Mouse (Mus musculus) macrophage (primary cell): ENCODE results near the gene Nmrk1. TPM values are rescaled to one million over a fixed set of nuclear protein-coding genes. Genes with fewer than 3 reads are reported as not detected.

ENCODE experiments used
- H3K27ac ChIP-seq: fragments of 350-480 bp; formaldehyde crosslinking; 2 replicates; pipeline ENCODE4 v1.9.0; 2021
- H3K36me3 ChIP-seq: fragments of 350-480 bp; formaldehyde crosslinking; 2 replicates; pipeline ENCODE4 v1.9.0; 2021; ENCODE audit errors: inconsistent target
- H3K4me3 ChIP-seq: fragments of 350-480 bp; formaldehyde crosslinking; 2 replicates; pipeline ENCODE4 v1.9.0; 2021; ENCODE audit errors: inconsistent target
- H3K79me2 ChIP-seq: fragments of 350-480 bp; formaldehyde crosslinking; 2 replicates; pipeline ENCODE4 v1.9.0; 2021; ENCODE audit errors: inconsistent target
- WGBS: methylation state at CpG from one replicate; pipeline ENCODE4 v1.1.7; 2026; ENCODE audit warnings: inconsistent platforms; ENCODE audit not compliant: missing documents; 5-methylcytosine and 5-hydroxymethylcytosine counted together
- polyA plus RNA-seq: library from polyadenylated mRNA; stranded (reverse); fragments of 250-400 nt; gene quantifications from 3 replicates; pipeline ENCODE4 v1.2.4, GENCODE M21; 2018; ENCODE audit warnings: inconsistent platforms

Gene Nmrk1
- polyA plus RNA-seq, 1 experiment from 2014 or later, result 41.4 TPM

GRCm38 (mm10) chr19:18652592-18652991, 20.8 kb downstream of the Nmrk1 start:
- no peak overlapping the region for H3K27ac ChIP-seq

GRCm38 (mm10) chr19:18653058-18653457, 21.3 kb downstream of the Nmrk1 start:
- no peak overlapping the region for H3K27ac ChIP-seq
- H3K36me3 ChIP-seq, result peaks cover 5% of the 10 kb centered on the region; the same call in 1 of the 2 replicates
- no peaks in the 10 kb centered on the region for H3K79me2 ChIP-seq
- H3K4me3 ChIP-seq, result no peak overlapping the region
- 95% methylated on average over 4 of the region's 6 CpGs for WGBS

More at GRCm38 (mm10) chr19:18652592-18652991, 20.8 kb downstream of the Nmrk1 start:
- 73% methylated on average over 4 of the region's 4 CpGs for whole genome bisulfite sequencing
- Histone ChIP-seq H3K36me3 (peaks cover 5% of the 10 kb centered on the region; the same call in 1 of the 2 replicates), H3K79me2 (no peaks in the 10 kb centered on the region), H3K4me3 (no peak overlapping the region)

- Histone ChIP-seq H3K36me3 (peaks cover 5% of the 10 kb centered on the region; the same call in 1 of the 2 replicates), H3K27ac (no peak overlapping the region), H3K4me3 (no peak overlapping the region), H3K79me2 (no peaks in the 10 kb centered on the region)
- WGBS, result 98% methylated on average over 8 of the region's 8 CpGs
These were observed 22.6 kb downstream of the Nmrk1 start for GRCm38 (mm10) chr19:18654330-18654729.

- 70% methylated on average over 5 of the region's 5 CpGs for WGBS
- Histone ChIP-seq H3K27ac (no peak overlapping the region), H3K4me3 (no peak overlapping the region), H3K79me2 (no peaks in the 10 kb centered on the region), H3K36me3 (peaks cover 5% of the 10 kb centered on the region; the same call in 1 of the 2 replicates)
These were observed 23.2 kb downstream of the Nmrk1 start for GRCm38 (mm10) chr19:18654984-18655383.

- H3K4me3 ChIP-seq, result no peak overlapping the region
- no peaks in the 10 kb centered on the region for H3K79me2 ChIP-seq
- 95% methylated on average over 7 of the region's 7 CpGs for WGBS
- peaks cover 5% of the 10 kb centered on the region; the same call in 1 of the 2 replicates for H3K36me3 ChIP-seq
- no peak overlapping the region for H3K27ac ChIP-seq
These were observed 24.2 kb downstream of the Nmrk1 start for GRCm38 (mm10) chr19:18655999-18656398.

GRCm38 (mm10) chr19:18658473-18658872, 26.7 kb downstream of the Nmrk1 start:
- no peak overlapping the region for H3K4me3 ChIP-seq
- H3K27ac ChIP-seq, result no peak overlapping the region
- 93% methylated on average over 4 of the region's 4 CpGs for WGBS
- no peaks in the 10 kb centered on the region for H3K36me3 ChIP-seq
- no peaks in the 10 kb centered on the region for H3K79me2 ChIP-seq

GRCm38 (mm10) chr19:18659349-18659748, 27.6 kb downstream of the Nmrk1 start:
- Histone ChIP-seq H3K4me3 (no peak overlapping the region), H3K79me2 (no peaks in the 10 kb centered on the region), H3K36me3 (no peaks in the 10 kb centered on the region), H3K27ac (no peak overlapping the region)
- WGBS, result no CpG with 5 or more reads among the region's 1 CpGs

GRCm38 (mm10) chr19:18660466-18660865, 28.7 kb downstream of the Nmrk1 start:
- H3K4me3 ChIP-seq, result no peak overlapping the region
- no peak overlapping the region for H3K27ac ChIP-seq
- H3K36me3 ChIP-seq, result no peaks in the 10 kb centered on the region
- WGBS, result 84% methylated on average over 3 of the region's 3 CpGs
- no peaks in the 10 kb centered on the region for H3K79me2 ChIP-seq

GRCm38 (mm10) chr19:18661683-18662082, 29.9 kb downstream of the Nmrk1 start:
- WGBS, result 40% methylated on average over 1 of the region's 1 CpGs

GRCm38 (mm10) chr19:18663904-18664303, 32.2 kb downstream of the Nmrk1 start:
- H3K4me3 ChIP-seq, result no peak overlapping the region
- no peak overlapping the region for H3K27ac ChIP-seq
- 47% methylated on average over 2 of the region's 2 CpGs for WGBS

More at GRCm38 (mm10) chr19:18661683-18662082, 29.9 kb downstream of the Nmrk1 start:
- Histone ChIP-seq H3K27ac (no peak overlapping the region), H3K4me3 (no peak overlapping the region), H3K36me3 (no peaks in the 10 kb centered on the region), H3K79me2 (no peaks in the 10 kb centered on the region)

GRCm38 (mm10) chr19:18666966-18667365, 35.2 kb downstream of the Nmrk1 start:
- 96% methylated on average over 7 of the region's 7 CpGs for WGBS
- no peak overlapping the region for H3K27ac ChIP-seq
- H3K36me3 ChIP-seq, result no peaks in the 10 kb centered on the region
- no peak overlapping the region for H3K4me3 ChIP-seq
- peaks cover 7% of the 10 kb centered on the region for H3K79me2 ChIP-seq

More at GRCm38 (mm10) chr19:18663904-18664303, 32.2 kb downstream of the Nmrk1 start:
- no peaks in the 10 kb centered on the region for H3K79me2 ChIP-seq
- no peaks in the 10 kb centered on the region for H3K36me3 ChIP-seq

- Histone ChIP-seq H3K27ac (no peak overlapping the region), H3K79me2 (peaks cover 33% of the 10 kb centered on the region), H3K4me3 (no peak overlapping the region), H3K36me3 (no peaks in the 10 kb centered on the region)
- 95% methylated on average over 7 of the region's 7 CpGs for WGBS
These were observed 37.8 kb downstream of the Nmrk1 start for GRCm38 (mm10) chr19:18669551-18669950.

- Histone ChIP-seq H3K36me3 (no peaks in the 10 kb centered on the region), H3K27ac (peak within 1 kb of the TSS; percentile 44), H3K79me2 (peaks cover 43% of the 10 kb centered on the region), H3K4me3 (peak within 1 kb of the TSS; percentile 81)
- WGBS, result 0% methylated on average over 14 of the region's 58 CpGs
These were observed 38.9 kb downstream of the Nmrk1 start, which contains the start of gene Carnmt1 for GRCm38 (mm10) chr19:18670608-18671007. Gene Carnmt1 (plus strand): TSS chr19:18670764.

- H3K4me3 ChIP-seq, result peak overlapping the region; percentile 81
- peak overlapping the region; percentile 44 for H3K27ac ChIP-seq
- H3K79me2 ChIP-seq, result peaks cover 49% of the 10 kb centered on the region
- WGBS, result under 1% methylated on average over 36 of the region's 64 CpGs
- H3K36me3 ChIP-seq, result no peaks in the 10 kb centered on the region
These were observed 39.4 kb downstream of the Nmrk1 start for GRCm38 (mm10) chr19:18671056-18671741.

- Histone ChIP-seq H3K4me3 (no peak overlapping the region), H3K36me3 (no peaks in the 10 kb centered on the region), H3K27ac (no peak overlapping the region), H3K79me2 (peaks cover 62% of the 10 kb centered on the region)
- WGBS, result 67% methylated on average over 3 of the region's 3 CpGs
These were observed 40.7 kb downstream of the Nmrk1 start for GRCm38 (mm10) chr19:18672498-18672897.
